Mouse (Mus musculus): ENCODE data around the gene Cenpp. TPM values are rescaled to one million over a fixed set of nuclear protein-coding genes. Genes with fewer than 3 reads are reported as not detected.

The Cenpp gene
- polyA plus RNA-seq, 1 experiment from 2014 or later = 26.1 TPM

- no peak for ATAC-seq (replicated peaks; ENCODE audit: insufficient number of reproducible peaks, insufficient read depth, low FRiP score, low read depth)
- Histone ChIP-seq H3K9me3 (replicated peaks) (no peaks in the 10 kb centered on the region), H3K4me3 (no peak overlapping the region), H3K36me3 (no peaks in the 10 kb centered on the region), H3K27me3 (no peaks in the 10 kb centered on the region), H3K4me1 (replicated peaks) (no peaks in the 10 kb centered on the region), H3K4me2 (no peak overlapping the region), H3K9ac (no peak overlapping the region), H3K27ac (no peak overlapping the region)
- 55% methylated on average over 2 of the region's 2 CpGs for WGBS
Observed at GRCm38 (mm10) chr13:49518761-49519160, 133.8 kb downstream of the Cenpp start.

GRCm38 (mm10) chr13:49507176-49507575, 145.4 kb downstream of the Cenpp start:
- no peak for ATAC-seq (replicated peaks; ENCODE audit: insufficient number of reproducible peaks, insufficient read depth, low FRiP score, low read depth)
- WGBS = 41% methylated on average over 3 of the region's 3 CpGs
- Histone ChIP-seq H3K9ac (no peak overlapping the region), H3K4me1 (replicated peaks) (0 out of 2 replicates have a peak, but pooled peaks cover 3% of the 10 kb centered on the region), H3K27me3 (no peaks in the 10 kb centered on the region), H3K27ac (no peak overlapping the region), H3K4me2 (no peak overlapping the region), H3K9me3 (replicated peaks) (no peaks in the 10 kb centered on the region), H3K36me3 (no peaks in the 10 kb centered on the region), H3K4me3 (no peak overlapping the region)

- no peak overlapping the region for H3K9ac ChIP-seq
- WGBS = 79% methylated on average over 4 of the region's 4 CpGs
Observed at GRCm38 (mm10) chr13:49505776-49506175, 146.8 kb downstream of the Cenpp start.

GRCm38 (mm10) chr13:49504510-49504909, 148.1 kb downstream of the Cenpp start, which contains the start of gene Ecm2:
Ecm2 (plus strand) TSS chr13:49504810.
- H3K27ac ChIP-seq = peak within 1 kb of the TSS; percentile 40

More at GRCm38 (mm10) chr13:49505776-49506175, 146.8 kb downstream of the Cenpp start:
- Histone ChIP-seq H3K27ac (no peak overlapping the region), H3K9me3 (replicated peaks) (no peaks in the 10 kb centered on the region), H3K27me3 (no peaks in the 10 kb centered on the region), H3K4me3 (no peak overlapping the region), H3K36me3 (no peaks in the 10 kb centered on the region), H3K4me2 (peak overlapping the region; percentile 20; the same call in 1 of the 2 replicates), H3K4me1 (replicated peaks) (0 out of 2 replicates have a peak, but pooled peaks cover 3% of the 10 kb centered on the region)
- no peak for ATAC-seq (replicated peaks; ENCODE audit: insufficient number of reproducible peaks, insufficient read depth, low FRiP score, low read depth)

GRCm38 (mm10) chr13:49492376-49493368, 159.9 kb downstream of the Cenpp start, which contains the start of gene Tes3-ps:
Tes3-ps (plus strand) TSS chr13:49493318.
- Histone ChIP-seq H3K4me2 (no peak within 1 kb of the TSS), H3K27me3 (no peaks in the 10 kb centered on the region), H3K9me3 (replicated peaks) (no peaks in the 10 kb centered on the region), H3K4me3 (no peak within 1 kb of the TSS), H3K27ac (peak within 1 kb of the TSS; percentile 58), H3K4me1 (replicated peaks) (peaks cover 10% of the 10 kb centered on the region), H3K36me3 (no peaks in the 10 kb centered on the region), H3K9ac (no peak within 1 kb of the TSS)
- no peak for ATAC-seq (replicated peaks; ENCODE audit: insufficient number of reproducible peaks, insufficient read depth, low FRiP score, low read depth)
- 39% methylated on average over 6 of the region's 6 CpGs for WGBS

More at GRCm38 (mm10) chr13:49504510-49504909, 148.1 kb downstream of the Cenpp start, which contains the start of gene Ecm2:
- Histone ChIP-seq H3K36me3 (no peaks in the 10 kb centered on the region), H3K9ac (no peak within 1 kb of the TSS), H3K4me1 (replicated peaks) (0 out of 2 replicates have a peak, but pooled peaks cover 3% of the 10 kb centered on the region), H3K4me2 (peak within 1 kb of the TSS; percentile 20; the same call in 1 of the 2 replicates), H3K4me3 (no peak within 1 kb of the TSS), H3K9me3 (replicated peaks) (no peaks in the 10 kb centered on the region), H3K27me3 (no peaks in the 10 kb centered on the region)
- 58% methylated on average over 4 of the region's 4 CpGs for WGBS
- ATAC-seq (replicated peaks; ENCODE audit: insufficient number of reproducible peaks, insufficient read depth, low FRiP score, low read depth) = no peak

GRCm38 (mm10) chr13:49485388-49485787, 167.2 kb downstream of the Cenpp start:
- ATAC-seq (replicated peaks; ENCODE audit: insufficient number of reproducible peaks, insufficient read depth, low FRiP score, low read depth) = no peak
- no peak overlapping the region for H3K9ac ChIP-seq
- H3K36me3 ChIP-seq = no peaks in the 10 kb centered on the region
- H3K4me3 ChIP-seq = no peak overlapping the region
- no peaks in the 10 kb centered on the region for H3K9me3 ChIP-seq (replicated peaks)
- 83% methylated on average over 5 of the region's 5 CpGs for WGBS
- H3K27me3 ChIP-seq = no peaks in the 10 kb centered on the region
- H3K27ac ChIP-seq = no peak overlapping the region
- peaks cover 5% of the 10 kb centered on the region for H3K4me1 ChIP-seq (replicated peaks)
- H3K4me2 ChIP-seq = no peak overlapping the region

- Histone ChIP-seq H3K9ac (no peak overlapping the region), H3K4me2 (no peak overlapping the region), H3K4me1 (replicated peaks) (peaks cover 8% of the 10 kb centered on the region), H3K4me3 (no peak overlapping the region), H3K9me3 (replicated peaks) (no peaks in the 10 kb centered on the region), H3K27me3 (no peaks in the 10 kb centered on the region), H3K36me3 (no peaks in the 10 kb centered on the region), H3K27ac (peak overlapping the region; percentile 78)
- WGBS = 41% methylated on average over 5 of the region's 5 CpGs
- no peak for ATAC-seq (replicated peaks; ENCODE audit: insufficient number of reproducible peaks, insufficient read depth, low FRiP score, low read depth)
Observed at GRCm38 (mm10) chr13:49480551-49480950, 172.0 kb downstream of the Cenpp start.

- Histone ChIP-seq H3K27me3 (no peaks in the 10 kb centered on the region), H3K36me3 (no peaks in the 10 kb centered on the region), H3K4me2 (no peak overlapping the region), H3K27ac (peak overlapping the region; percentile 78; the same call in 1 of the 2 replicates), H3K4me1 (replicated peaks) (peaks cover 8% of the 10 kb centered on the region), H3K9me3 (replicated peaks) (no peaks in the 10 kb centered on the region), H3K4me3 (no peak overlapping the region), H3K9ac (no peak overlapping the region)
- ATAC-seq (replicated peaks; ENCODE audit: insufficient number of reproducible peaks, insufficient read depth, low FRiP score, low read depth) = peak; percentile 91
- WGBS = 48% methylated on average over 2 of the region's 2 CpGs
Observed at GRCm38 (mm10) chr13:49480057-49480456, 172.5 kb downstream of the Cenpp start.

GRCm38 (mm10) chr13:49479399-49479798, 173.2 kb downstream of the Cenpp start:
- H3K9ac ChIP-seq = no peak overlapping the region
- 68% methylated on average over 4 of the region's 4 CpGs for WGBS
- no peaks in the 10 kb centered on the region for H3K27me3 ChIP-seq
- no peak overlapping the region for H3K4me3 ChIP-seq
- H3K4me2 ChIP-seq = no peak overlapping the region
- no peaks in the 10 kb centered on the region for H3K36me3 ChIP-seq
- ATAC-seq (replicated peaks; ENCODE audit: insufficient number of reproducible peaks, insufficient read depth, low FRiP score, low read depth) = no peak
- H3K9me3 ChIP-seq (replicated peaks) = no peaks in the 10 kb centered on the region
- peaks cover 8% of the 10 kb centered on the region for H3K4me1 ChIP-seq (replicated peaks)
- peak overlapping the region; percentile 62 for H3K27ac ChIP-seq

- 90% methylated on average over 6 of the region's 6 CpGs for WGBS
- no peak overlapping the region for H3K4me3 ChIP-seq
- no peaks in the 10 kb centered on the region for H3K36me3 ChIP-seq
- no peak for ATAC-seq (replicated peaks; ENCODE audit: insufficient number of reproducible peaks, insufficient read depth, low FRiP score, low read depth)
- H3K9me3 ChIP-seq (replicated peaks) = no peaks in the 10 kb centered on the region
- no peak overlapping the region for H3K9ac ChIP-seq
- H3K4me2 ChIP-seq = no peak overlapping the region
- 0 out of 2 replicates have a peak overlapping the region, but pooled peaks have one; percentile 62 for H3K27ac ChIP-seq
- peaks cover 8% of the 10 kb centered on the region for H3K4me1 ChIP-seq (replicated peaks)
- no peaks in the 10 kb centered on the region for H3K27me3 ChIP-seq
Observed at GRCm38 (mm10) chr13:49478851-49479374, 173.7 kb downstream of the Cenpp start.

GRCm38 (mm10) chr13:49477887-49478286, 174.7 kb downstream of the Cenpp start:
- H3K9me3 ChIP-seq (replicated peaks) = no peaks in the 10 kb centered on the region
- H3K27me3 ChIP-seq = no peaks in the 10 kb centered on the region
- H3K4me1 ChIP-seq (replicated peaks) = peaks cover 8% of the 10 kb centered on the region
- no peak overlapping the region for H3K4me2 ChIP-seq
- 77% methylated on average over 3 of the region's 3 CpGs for WGBS
- no peak overlapping the region for H3K9ac ChIP-seq
- no peak for ATAC-seq (replicated peaks; ENCODE audit: insufficient number of reproducible peaks, insufficient read depth, low FRiP score, low read depth)
- H3K4me3 ChIP-seq = no peak overlapping the region
- H3K36me3 ChIP-seq = no peaks in the 10 kb centered on the region
- H3K27ac ChIP-seq = no peak overlapping the region

Data from heart, embryonic 15.5 days (tissue).